23 mouse cellular contexts compared by ENCODE assay signal in the genomic region with DNA sequence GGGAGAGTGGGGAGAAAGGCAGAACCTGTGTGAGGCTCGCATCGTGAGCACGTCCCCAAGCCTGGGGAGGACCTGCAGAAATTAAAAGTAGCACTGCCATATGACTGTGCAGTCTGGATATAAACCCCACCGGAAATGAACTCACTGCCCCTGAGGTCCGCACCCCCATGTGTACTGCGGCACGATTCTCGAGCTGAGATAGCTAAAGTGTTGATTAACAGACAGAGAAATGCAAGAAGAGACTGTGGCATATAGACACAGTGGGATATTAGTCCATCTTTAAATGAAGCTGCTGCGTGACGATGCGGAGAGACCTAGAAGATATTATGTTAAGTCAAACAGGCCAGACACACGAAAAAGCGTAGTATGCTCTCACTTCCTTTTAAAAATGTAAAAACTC. TPM values are rescaled to one million over a fixed set of nuclear protein-coding genes. Genes with fewer than 3 reads are reported as not detected.
DNase-seq lines count a peak whose midpoint lies in the region; ATAC-seq and TF ChIP-seq lines count a peak whose summit lies in the region.
"Had no signal": no experiment of that assay in that cellular context is flagged by ENCODE, and none has a peak within 500 bp of the region (broad histone marks: within the 10 kb centered on the region; RNA-seq: fewer than 3 reads in every experiment).

No protein-coding gene starts in this region.

- H3K4me2 ChIP-seq in midbrain, embryonic 11.5 days, result no peak overlapping the region
- H3K4me2 ChIP-seq: embryonic facial prominence, embryonic 13.5 days; embryonic facial prominence, embryonic 15.5 days; forebrain, embryonic 12.5 days had no signal

- H3K9me3 ChIP-seq in midbrain, embryonic 11.5 days (ENCODE audit: control insufficient read depth, low read length), result no peaks in the 10 kb centered on the region
- H3K9me3 ChIP-seq: embryonic facial prominence, embryonic 13.5 days; embryonic facial prominence, embryonic 15.5 days; forebrain, embryonic 10.5 days; forebrain, embryonic 12.5 days had no signal

- DNase-seq in layer of hippocampus, adult 2 months (ENCODE audit: low spot score in 2 of 2), result no peak
- DNase-seq in layer of hippocampus, adult 9-10 months (ENCODE audit: low spot score), result no peak
- no peak for DNase-seq in spleen, adult 2 months (ENCODE audit: low read depth in 1 of 2, low spot score in 2 of 2)
- no peak for DNase-seq in spleen, postnatal 36 days (ENCODE audit: low spot score in 2 of 2)
- no peak for DNase-seq in midbrain, embryonic 11.5 days (ENCODE audit: low spot score, missing footprints)
- DNase-seq: adrenal gland, adult 2 months; adrenal gland, postnatal 10 days; adrenal gland, postnatal 25 days; cerebellum, adult 11 months; cerebellum, adult 18-20 months; cerebellum, adult 8-10 months; cerebellum, adult 9-11 months; cerebellum, postnatal 14 days; cerebellum, postnatal 36 days; embryo, embryonic 11 days had no signal

- H3K27me3 ChIP-seq in spleen, adult 2 months (ENCODE audit: control insufficient read depth, insufficient read depth, low read length), result no peaks in the 10 kb centered on the region
- no peaks in the 10 kb centered on the region for H3K27me3 ChIP-seq in midbrain, embryonic 11.5 days (ENCODE audit: control insufficient read depth, insufficient read depth, low read length)
- H3K27me3 ChIP-seq: embryonic facial prominence, embryonic 13.5 days; embryonic facial prominence, embryonic 15.5 days; forebrain, embryonic 12.5 days had no signal

- 72% methylated on average over 13 of the region's 13 CpGs for WGBS in spleen, adult 2 months
- WGBS in midbrain, embryonic 11.5 days, result 95% methylated on average over 13 of the region's 13 CpGs

- peak overlapping the region; percentile 86; the same call in 1 of the 2 replicates for H3K27ac ChIP-seq in layer of hippocampus, adult 2 months
- H3K27ac ChIP-seq in spleen, adult 2 months (ENCODE audit: insufficient read depth, low read length), result peak overlapping the region; percentile 30; the same call in 1 of the 2 replicates
- no peak overlapping the region for H3K27ac ChIP-seq in midbrain, embryonic 11.5 days (ENCODE audit: low read depth, low read length)
- H3K27ac ChIP-seq: embryonic facial prominence, embryonic 13.5 days; embryonic facial prominence, embryonic 15.5 days; forebrain, embryonic 10.5 days; forebrain, embryonic 12.5 days had no signal

- H3K36me3 ChIP-seq in spleen, adult 2 months (ENCODE audit: control insufficient read depth, insufficient read depth, low read length), result peaks cover 19% of the 10 kb centered on the region
- no peaks in the 10 kb centered on the region for H3K36me3 ChIP-seq in midbrain, embryonic 11.5 days (ENCODE audit: control insufficient read depth, insufficient read depth, low read length)
- H3K36me3 ChIP-seq: forebrain, embryonic 10.5 days had no signal

- no peak for TF ChIP-seq POLR2A in spleen, adult 2 months (IDR thresholded peaks at IDR 0.05; ENCODE audit: low read depth, low read length)

- no peak overlapping the region for H3K9ac ChIP-seq in midbrain, embryonic 11.5 days (ENCODE audit: low read length)
- H3K9ac ChIP-seq: embryonic facial prominence, embryonic 13.5 days; embryonic facial prominence, embryonic 15.5 days; forebrain, embryonic 12.5 days had no signal

- ATAC-seq in midbrain, embryonic 11.5 days (ENCODE audit: low FRiP score), result no peak
- ATAC-seq: forebrain, embryonic 14.5 days; forebrain, embryonic 16.5 days had no signal

- H3K4me3 ChIP-seq in layer of hippocampus, adult 2 months, result no peak overlapping the region
- H3K4me3 ChIP-seq in spleen, adult 2 months (ENCODE audit: extremely low read depth, insufficient read depth, insufficient read length), result no peak overlapping the region
- H3K4me3 ChIP-seq in midbrain, embryonic 11.5 days (ENCODE audit: low read depth, low read length), result no peak overlapping the region
- H3K4me3 ChIP-seq: embryonic facial prominence, embryonic 13.5 days; embryonic facial prominence, embryonic 15.5 days; erythroblast, embryonic 14.5 days; forebrain, embryonic 10.5 days; forebrain, embryonic 12.5 days had no signal

- TF ChIP-seq CTCF in layer of hippocampus, adult 2 months (conservative IDR thresholded peaks at IDR 0.05), result no peak
- no peak for TF ChIP-seq CTCF in spleen, adult 2 months (IDR thresholded peaks at IDR 0.05; ENCODE audit: extremely low read depth, insufficient read depth, insufficient read length, insufficient replicate concordance)

- peaks cover 31% of the 10 kb centered on the region; the same call in 1 of the 2 replicates for H3K4me1 ChIP-seq in spleen, adult 2 months (ENCODE audit: control insufficient read depth, insufficient read depth, insufficient read length)
- no peaks in the 10 kb centered on the region for H3K4me1 ChIP-seq in midbrain, embryonic 11.5 days (ENCODE audit: control insufficient read depth, insufficient read depth, low read length)
- H3K4me1 ChIP-seq: embryonic facial prominence, embryonic 15.5 days; forebrain, embryonic 10.5 days; forebrain, embryonic 12.5 days had no signal

RNA-seq across cellular contexts. Expression of a gene that starts 38.1 kb away (rescaled TPM):
- 100 to 1,000 TPM; 196 to 197 TPM for total RNA-seq in layer of hippocampus, adult 2 months (2021)
- 69.7 and 93.6 TPM in 2 replicates for polyA plus RNA-seq in spleen, adult 2 months (2012; rRNA removed)
- 3.1 and 3.8 TPM in 2 replicates for polyA plus RNA-seq in midbrain, embryonic 11.5 days (2014; fragmentation: Nextera tagmentation; extraction: Ambion mirVana)
- total RNA-seq: MEL had no signal

Comparison
In these comparisons a context has a peak if more than half of its experiments do, and no peak if none do; other contexts are left out.
1. RNA of a gene that starts 38.1 kb away (polyA plus RNA-seq): 69.7 to 93.6 TPM in spleen, adult 2 months; 3.1 to 3.8 TPM in midbrain, embryonic 11.5 days; every median in the first group is over 10 times any median in the second.